8 mouse cellular contexts compared by ENCODE assay signal in the genomic region with DNA sequence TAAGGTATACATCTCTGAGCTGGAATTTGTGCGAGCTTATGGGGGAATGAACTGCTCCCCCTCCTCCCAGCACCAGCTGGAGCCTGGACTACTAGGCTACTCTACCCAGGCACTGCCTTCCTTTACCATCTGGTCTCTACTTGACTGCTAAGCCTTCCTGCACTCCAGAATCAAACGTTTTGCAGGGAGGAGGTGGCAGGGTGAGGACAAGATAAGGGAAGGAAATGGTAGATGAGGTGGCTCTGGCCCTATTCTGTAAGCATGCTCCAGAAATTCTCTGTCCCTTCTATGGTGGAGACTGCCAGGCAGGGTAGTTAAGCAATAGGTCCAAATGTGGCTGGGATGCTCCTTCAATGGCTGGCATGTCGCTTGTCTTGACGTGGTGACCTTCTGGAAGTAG. TPM values are rescaled to one million over a fixed set of nuclear protein-coding genes. Genes with fewer than 3 reads are reported as not detected.
A peak's percentile ranks its signal among the peaks of the same experiment; 100 is the strongest.
DNase-seq lines count a peak whose midpoint lies in the region; ATAC-seq lines count a peak whose summit lies in the region.

No protein-coding gene starts in this region.

- no peaks in the 10 kb centered on the region for H3K9me3 ChIP-seq in lung, embryonic 16.5 days (ENCODE audit: control insufficient read depth, low read length)
- H3K9me3 ChIP-seq in limb, embryonic 13.5 days: no peaks in the 10 kb centered on the region
- no peaks in the 10 kb centered on the region for H3K9me3 ChIP-seq in neural tube, embryonic 15.5 days (replicated peaks)

- peak; percentile 34 for DNase-seq in cerebellum, adult 9-11 months
- no peak for DNase-seq in cerebellum, adult 11-12 months
- DNase-seq in lung, postnatal 36 days: no peak
- DNase-seq in kidney, adult 11 months: no peak
- no peak for DNase-seq in cerebellum, postnatal 14 days

- H3K36me3 ChIP-seq in lung, embryonic 16.5 days (ENCODE audit: control insufficient read depth, insufficient read depth, low read length): no peaks in the 10 kb centered on the region
- H3K36me3 ChIP-seq in limb, embryonic 13.5 days: no peaks in the 10 kb centered on the region
- H3K36me3 ChIP-seq in neural tube, embryonic 15.5 days: no peaks in the 10 kb centered on the region

- H3K4me3 ChIP-seq in lung, embryonic 16.5 days (ENCODE audit: low read length): no peak overlapping the region; the same call in 1 of the 2 replicates
- no peak overlapping the region for H3K4me3 ChIP-seq in limb, embryonic 13.5 days
- peak overlapping the region; percentile 73 for H3K4me3 ChIP-seq in neural tube, embryonic 15.5 days (replicated peaks)

- peak overlapping the region; percentile 100 for H3K4me2 ChIP-seq in lung, embryonic 16.5 days (ENCODE audit: low read depth, low read length)
- peak overlapping the region; percentile 100; the same call in 1 of the 2 replicates for H3K4me2 ChIP-seq in limb, embryonic 13.5 days (replicated peaks)
- peak overlapping the region; percentile 98 for H3K4me2 ChIP-seq in neural tube, embryonic 15.5 days

- H3K27ac ChIP-seq in lung, embryonic 16.5 days (ENCODE audit: low read length): no peak overlapping the region
- no peak overlapping the region for H3K27ac ChIP-seq in limb, embryonic 13.5 days
- H3K27ac ChIP-seq in neural tube, embryonic 15.5 days (replicated peaks): no peak overlapping the region

- peaks cover 2% of the 10 kb centered on the region; the same call in 1 of the 2 replicates for H3K27me3 ChIP-seq in lung, embryonic 16.5 days (ENCODE audit: control insufficient read depth, insufficient read depth, low read depth, low read length)
- H3K27me3 ChIP-seq in limb, embryonic 13.5 days: peaks cover 75% of the 10 kb centered on the region
- peaks cover 26% of the 10 kb centered on the region for H3K27me3 ChIP-seq in neural tube, embryonic 15.5 days (replicated peaks)

- no peak for ATAC-seq in lung, embryonic 16.5 days (ENCODE audit: low read depth)
- no peak for ATAC-seq in limb, embryonic 13.5 days (ENCODE audit: low FRiP score, low read depth)
- ATAC-seq in neural tube, embryonic 15.5 days (ENCODE audit: low FRiP score): no peak

- no peak overlapping the region for H3K9ac ChIP-seq in lung, embryonic 16.5 days (ENCODE audit: low read length)
- no peak overlapping the region for H3K9ac ChIP-seq in limb, embryonic 13.5 days
- no peak overlapping the region for H3K9ac ChIP-seq in neural tube, embryonic 15.5 days (replicated peaks)

- WGBS in lung, embryonic 16.5 days: 34% methylated on average over 4 of the region's 4 CpGs
- WGBS in limb, embryonic 13.5 days: 32% methylated on average over 4 of the region's 4 CpGs
- WGBS in neural tube, embryonic 15.5 days: 44% methylated on average over 4 of the region's 4 CpGs

- peaks cover 23% of the 10 kb centered on the region for H3K4me1 ChIP-seq in lung, embryonic 16.5 days (replicated peaks; ENCODE audit: control insufficient read depth, insufficient read depth, low read length)
- peaks cover 27% of the 10 kb centered on the region for H3K4me1 ChIP-seq in limb, embryonic 13.5 days
- H3K4me1 ChIP-seq in neural tube, embryonic 15.5 days: peaks cover 29% of the 10 kb centered on the region

RNA-seq across cellular contexts. Expression of gene Tbc1d1, which starts 2.4 kb away (rescaled TPM):
- polyA plus RNA-seq in lung, embryonic 16.5 days (2015; fragmentation: Nextera tagmentation; extraction: Ambion mirVana): 38.9 and 41.5 TPM in 2 replicates
- 25.1 and 29.1 TPM in 2 replicates for polyA plus RNA-seq in limb, embryonic 13.5 days (2015; fragmentation: Nextera tagmentation; extraction: Ambion mirVana)
- 13.5 and 17.0 TPM in 2 replicates for polyA plus RNA-seq in neural tube, embryonic 15.5 days (2015; fragmentation: Nextera tagmentation; extraction: Ambion mirVana)
